Mouse (Mus musculus) layer of hippocampus, postnatal 14 days (tissue): Measurements from ENCODE around the gene Gucy2c. TPM values are rescaled to one million over a fixed set of nuclear protein-coding genes. Genes with fewer than 3 reads are reported as not detected.

ENCODE experiments used
- DNase-seq, 2 experiments: peaks; one replicate each; pipeline ENCODE4 v3.0.0; 2021 to 2022; ENCODE audit warnings: low spot score in 2 of 2, mixed read lengths in 1 of 2
- total RNA-seq, 2 experiments: library from RNA; stranded (reverse); gene quantifications; 2 replicates each; pipeline ENCODE4 v1.2.3; 2021

Gucy2c gene
- total RNA-seq, 2 experiments from 2014 or later, result 0.46 to 0.52 TPM

DNA sequence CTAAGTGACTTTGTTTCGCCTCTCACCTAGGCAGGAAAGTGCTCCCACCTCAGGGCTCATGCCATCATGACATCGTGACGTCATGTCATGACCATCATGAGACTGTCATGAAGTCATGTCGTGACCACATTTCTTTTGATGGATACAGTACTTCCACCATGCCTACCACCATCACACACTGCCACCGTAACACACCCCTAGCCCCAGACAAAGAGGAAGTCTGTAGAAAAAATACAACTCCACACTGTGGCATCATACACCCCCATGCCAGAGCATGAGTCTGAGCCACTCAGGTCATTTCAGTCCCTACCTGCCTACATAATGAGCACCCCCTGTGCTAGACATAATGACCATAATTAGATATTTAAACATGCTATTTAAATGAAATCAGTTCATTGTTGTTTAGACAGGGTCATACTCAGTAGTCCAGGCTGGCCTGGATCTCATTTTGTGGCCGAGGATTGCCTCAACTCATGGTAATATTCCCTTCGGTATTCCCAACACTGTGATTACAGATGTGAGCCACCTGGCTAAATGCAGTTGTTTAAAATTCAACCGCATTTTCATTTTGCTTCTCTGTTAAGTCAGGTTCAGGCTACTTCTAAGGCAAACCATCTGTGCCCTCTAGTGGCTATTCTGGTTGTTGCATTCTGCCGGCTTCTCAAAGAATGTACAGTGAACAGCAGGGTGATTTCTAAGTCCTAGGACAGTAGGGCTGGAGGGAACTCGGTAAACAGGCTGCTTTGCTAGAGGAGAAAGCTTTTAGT is 39.0 kb downstream of the Gucy2c start:
- DNase-seq, result peak; percentile 87 to 91

GRCm38 (mm10) chr6:136741281-136741680 is 40.3 kb downstream of the Gucy2c start:
- no peak for DNase-seq

GRCm38 (mm10) chr6:136735766-136736165 is 45.8 kb downstream of the Gucy2c start:
- no peak for DNase-seq

DNA sequence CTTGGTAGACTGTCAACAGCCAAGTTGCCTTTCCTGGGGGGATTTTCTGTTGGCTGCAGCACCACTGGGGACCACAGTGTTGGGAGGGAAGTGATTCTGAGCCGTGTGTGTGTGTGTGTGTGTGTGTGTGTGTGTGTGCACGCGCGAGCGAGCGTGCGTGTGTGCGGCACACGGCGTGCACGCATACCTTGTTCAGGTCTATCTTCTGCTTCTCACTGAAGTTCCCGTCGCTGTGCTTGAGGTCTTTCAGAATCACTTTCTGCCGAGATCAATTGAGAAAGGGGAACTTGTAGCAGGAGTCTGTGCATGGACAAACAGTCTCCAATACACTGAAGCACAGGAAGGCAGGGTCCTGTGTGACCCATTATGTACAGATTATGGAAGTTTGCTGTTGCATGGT is 53.4 kb downstream of the Gucy2c start:
- no peak for DNase-seq

- DNase-seq, result no peak
Observed at GRCm38 (mm10) chr6:136723171-136723570, 58.4 kb downstream of the Gucy2c start.

DNA sequence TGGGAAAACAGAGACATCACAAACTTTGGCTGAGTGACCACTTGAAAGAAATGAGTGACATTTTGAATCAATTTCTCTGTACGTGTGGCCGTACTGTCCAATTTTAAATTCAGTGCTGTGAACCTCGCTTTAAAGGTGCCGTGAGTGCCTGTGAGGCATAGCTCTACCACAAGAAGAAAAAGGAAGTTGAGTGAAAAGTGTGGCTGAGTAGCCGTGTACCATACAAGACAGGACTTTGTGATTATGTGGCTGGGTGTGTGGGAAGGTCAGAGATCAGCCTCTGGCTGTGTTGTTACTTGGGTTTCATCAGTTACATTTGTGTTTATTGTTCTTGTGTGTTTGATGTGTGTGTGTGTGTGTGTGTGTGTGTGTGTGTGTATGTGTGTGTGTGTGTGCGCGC is 59.0 kb downstream of the Gucy2c start:
- no peak for DNase-seq

- peak in 1 of 2 experiments; percentile 22 for DNase-seq
Observed at GRCm38 (mm10) chr6:136721925-136722324, 59.6 kb downstream of the Gucy2c start.

DNA sequence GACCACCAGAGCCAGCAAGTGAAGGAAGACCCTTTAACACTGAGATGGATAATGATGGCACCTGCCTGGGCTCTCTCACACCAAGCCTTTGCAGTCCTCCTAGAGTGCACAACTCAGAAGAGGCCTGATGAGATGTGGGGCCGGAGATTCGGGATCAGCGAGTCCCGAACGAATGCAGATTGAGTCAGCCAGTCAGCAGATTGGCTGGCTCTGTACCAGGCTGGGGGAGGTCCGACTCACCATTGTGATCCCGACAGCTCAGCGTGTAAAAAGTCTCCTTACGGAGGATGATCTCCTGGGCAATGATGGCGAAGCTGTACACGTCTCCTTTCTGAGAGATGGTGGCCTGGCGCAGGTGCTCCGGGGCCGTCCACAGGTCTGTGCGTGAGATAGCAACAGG is 61.1 kb downstream of the Gucy2c start:
- no peak for DNase-seq

DNA sequence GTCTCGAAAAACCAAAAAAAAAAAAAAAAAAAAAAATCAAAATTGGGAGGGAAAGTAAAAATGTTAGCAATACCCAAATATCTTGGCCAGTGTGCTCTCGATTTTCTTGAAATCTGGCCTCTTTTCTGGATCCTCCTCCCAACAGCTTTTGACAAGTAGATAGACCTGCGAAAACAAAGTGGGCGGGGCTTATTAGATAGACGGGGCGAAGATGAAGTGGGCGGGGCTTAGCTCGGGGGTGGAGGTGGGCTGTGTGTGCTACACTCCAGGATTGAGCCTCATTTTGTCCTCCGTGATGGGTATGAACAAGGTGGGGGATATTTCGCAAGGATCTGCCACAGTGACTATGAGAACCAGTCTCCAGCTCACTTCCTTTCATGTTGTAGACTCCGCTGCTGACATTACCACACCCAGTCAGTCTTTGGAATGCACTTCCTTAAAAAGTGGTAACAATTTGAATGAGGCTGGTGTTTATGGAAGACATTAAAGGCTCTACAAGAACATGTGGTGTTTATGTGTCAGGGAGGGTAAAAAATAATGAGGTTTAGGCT is 65.6 kb downstream of the Gucy2c start:
- DNase-seq, result no peak

GRCm38 (mm10) chr6:136714097-136714496 is 67.5 kb downstream of the Gucy2c start:
- no peak for DNase-seq

GRCm38 (mm10) chr6:136710408-136710807 is 71.2 kb downstream of the Gucy2c start:
- no peak for DNase-seq

DNA sequence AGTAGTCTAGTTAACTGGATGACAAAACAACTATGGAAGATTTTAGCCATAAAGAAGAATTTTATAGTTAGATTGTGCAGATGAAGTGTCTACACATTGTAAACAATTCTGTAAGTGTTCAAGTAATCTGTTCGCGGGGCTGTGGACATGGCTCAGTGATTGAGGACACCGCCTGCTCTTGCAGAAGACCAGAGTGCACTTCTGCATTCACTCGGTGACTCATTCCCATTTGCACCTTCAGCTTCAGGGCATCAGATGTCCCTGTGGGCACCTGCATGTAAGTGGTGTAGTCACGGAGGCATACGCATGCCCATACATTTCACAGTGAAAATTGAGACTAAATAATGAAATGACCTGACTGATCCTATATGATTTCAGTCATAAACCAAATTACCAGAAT is 73.0 kb downstream of the Gucy2c start:
- DNase-seq, result no peak

DNA sequence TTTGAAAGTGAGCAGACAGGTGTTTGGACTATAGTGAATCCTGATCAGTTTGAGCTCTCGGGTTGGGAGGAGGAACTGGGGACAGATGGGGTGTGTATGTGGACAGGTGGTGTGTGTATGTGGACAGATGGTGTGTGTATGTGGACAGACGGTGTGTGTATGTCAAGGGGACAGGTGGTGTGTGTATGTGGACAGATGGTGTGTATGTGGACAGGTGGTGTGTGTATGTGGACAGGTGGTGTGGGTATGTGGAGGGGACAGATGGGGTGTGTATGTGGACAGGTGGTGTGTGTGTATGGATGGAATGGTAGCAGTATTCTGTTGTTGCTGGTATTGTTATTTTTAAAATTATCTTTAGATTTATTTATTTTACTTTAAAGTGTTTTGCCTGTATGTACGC is 79.7 kb downstream of the Gucy2c start:
- no peak for DNase-seq

GRCm38 (mm10) chr6:136701185-136701584 is 80.4 kb downstream of the Gucy2c start:
- no peak for DNase-seq

GRCm38 (mm10) chr6:136691314-136691713 is 90.3 kb downstream of the Gucy2c start:
- no peak for DNase-seq

- DNase-seq, result no peak
Observed at GRCm38 (mm10) chr6:136690527-136690926, 91.0 kb downstream of the Gucy2c start.

GRCm38 (mm10) chr6:136689790-136690413 is 91.7 kb downstream of the Gucy2c start:
- DNase-seq, result peak in 1 of 2 experiments; percentile 8

DNA sequence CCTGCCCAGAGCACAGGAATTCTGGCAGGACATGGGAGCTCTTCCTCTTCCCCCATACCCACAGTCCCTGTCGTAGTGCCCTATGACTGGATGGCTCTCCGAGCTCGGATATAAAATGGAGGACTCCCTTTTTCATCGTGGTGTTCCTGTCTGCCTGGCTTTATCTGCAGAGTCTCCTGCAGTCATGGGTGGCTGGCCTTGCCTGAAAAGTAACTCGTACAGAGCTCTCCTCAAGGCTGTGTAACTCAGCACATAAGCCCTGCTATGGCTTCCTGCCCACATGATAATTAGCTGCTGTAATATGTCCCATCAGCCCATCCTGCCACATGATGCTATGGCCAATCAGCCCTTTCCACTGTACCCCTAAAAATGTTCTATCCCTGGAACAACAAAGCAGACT is 96.1 kb downstream of the Gucy2c start:
- DNase-seq, result no peak

- no peak for DNase-seq
Observed at GRCm38 (mm10) chr6:136683410-136684334, 97.9 kb downstream of the Gucy2c start.

- no peak for DNase-seq
Observed at GRCm38 (mm10) chr6:136679381-136679780, 102.2 kb downstream of the Gucy2c start.

- no peak for DNase-seq
Observed at GRCm38 (mm10) chr6:136674935-136675334, 106.6 kb downstream of the Gucy2c start.
